ENCODE assay signal across 8 mouse cellular contexts in genomic region chr3:152122720-152123119, GRCm38 (mm10). TPM values are rescaled to one million over a fixed set of nuclear protein-coding genes. Genes with fewer than 3 reads are reported as not detected.
DNase-seq lines count a peak whose midpoint lies in the region; ATAC-seq lines count a peak whose summit lies in the region.

No protein-coding gene starts in this region.

- peak; percentile 96 for DNase-seq in heart, adult 11 months
- DNase-seq in heart, adult 8-10 months (ENCODE audit: low spot score): no peak
- peak; percentile 60 for DNase-seq in c-Kit-positive CD71-negative TER-119-negative erythroid progenitor cells, embryonic 14.5 days (ENCODE audit: low read depth)
- peak; percentile 38 for DNase-seq in kidney, postnatal 10 days
- peak; percentile 17 to 38 for DNase-seq in monocyte, adult 2 months (ENCODE audit: low read depth in 1 of 2, low spot score in 2 of 2)
- no peak for DNase-seq in B cell, adult 2 months
- no peak for DNase-seq in gastrocnemius, postnatal 4 days (ENCODE audit: low spot score in 2 of 2)

- no peak for ATAC-seq in activated CD4-positive, CD25-positive, alpha-beta regulatory T cell, adult 4 months

RNA-seq across cellular contexts. Expression of gene Gipc2, which starts 43.3 kb away (rescaled TPM):
- 1 to 10 TPM; 3.0 to 4.8 (median 3.4) TPM for total RNA-seq in heart, adult 8-10 months (2022)
- not detected for polyA plus RNA-seq in activated CD4-positive, CD25-positive, alpha-beta regulatory T cell, adult 4 months (2017; shearing (Covaris generic))
- 1 to 10 TPM in 1 of 2 experiments, under 1 TPM in 1; 0.86 to 1.4 TPM for total RNA-seq in gastrocnemius, postnatal 4 days (2021)

Comparison
In these comparisons a context has a peak if more than half of its experiments do, and no peak if none do; other contexts are left out.
1. DNase-seq: peak in heart, adult 11 months (single experiment), c-Kit-positive CD71-negative TER-119-negative erythroid progenitor cells, embryonic 14.5 days (single experiment), kidney, postnatal 10 days (single experiment) and monocyte, adult 2 months (2 of 2); none in heart, adult 8-10 months (single experiment), B cell, adult 2 months (0 of 2) and gastrocnemius, postnatal 4 days (0 of 2).